Mouse (Mus musculus): ENCODE data around the gene Ehmt2. TPM values are rescaled to one million over a fixed set of nuclear protein-coding genes. Genes with fewer than 3 reads are reported as not detected.
A peak's percentile ranks its signal among the peaks of the same experiment; 100 is the strongest.

Gene Ehmt2
- polyA plus RNA-seq, 1 experiment from 2014 or later: 92.8 TPM

GRCm38 (mm10) chr17:34890074-34890743 is 8.1 kb upstream of the Ehmt2 start:
- 80% methylated on average over 12 of the region's 12 CpGs for WGBS

DNA sequence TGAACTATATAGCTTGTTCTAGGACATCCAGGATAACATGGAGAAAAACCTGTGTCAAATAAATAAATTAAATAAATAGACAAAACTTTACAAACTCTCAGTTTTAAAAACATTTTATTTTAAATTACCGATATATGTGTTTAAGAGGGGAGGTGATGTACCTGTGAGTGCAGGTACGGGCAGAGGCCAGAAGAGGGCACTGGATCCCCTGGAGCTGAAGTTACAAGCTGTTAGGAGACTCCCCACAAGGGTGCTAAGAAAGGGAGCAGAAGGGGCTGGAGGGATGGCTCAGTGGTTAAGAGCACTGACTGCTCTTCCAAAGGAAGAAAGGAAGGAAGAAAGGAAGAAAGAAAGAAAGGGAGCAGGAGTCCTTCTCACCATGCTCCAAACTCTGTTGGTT is 6.9 kb upstream of the Ehmt2 start:
- no peak overlapping the region for H3K9ac ChIP-seq (replicated peaks; ENCODE audit: low read length)
- H3K27ac ChIP-seq (ENCODE audit: low read length): no peak overlapping the region
- peaks cover 19% of the 10 kb centered on the region for H3K4me1 ChIP-seq (ENCODE audit: insufficient read depth, low read length)
- no peak overlapping the region for H3K4me2 ChIP-seq (replicated peaks; ENCODE audit: low read depth, low read length)
- no peak overlapping the region for H3K4me3 ChIP-seq (ENCODE audit: low read length)
- no peaks in the 10 kb centered on the region for H3K9me3 ChIP-seq (ENCODE audit: low read length)
- no peak for ATAC-seq (ENCODE audit: low FRiP score, low TSS enrichment)
- H3K27me3 ChIP-seq (ENCODE audit: insufficient read depth, low read length): no peaks in the 10 kb centered on the region
- H3K36me3 ChIP-seq (ENCODE audit: insufficient read depth, low read length): peaks cover 6% of the 10 kb centered on the region
- WGBS: 94% methylated on average over 2 of the region's 2 CpGs

More at GRCm38 (mm10) chr17:34890074-34890743, 8.1 kb upstream of the Ehmt2 start:
- Histone ChIP-seq H3K27ac (ENCODE audit: low read length) (no peak overlapping the region), H3K9me3 (ENCODE audit: low read length) (no peaks in the 10 kb centered on the region), H3K27me3 (ENCODE audit: insufficient read depth, low read length) (no peaks in the 10 kb centered on the region), H3K4me2 (replicated peaks; ENCODE audit: low read depth, low read length) (no peak overlapping the region), H3K4me3 (ENCODE audit: low read length) (no peak overlapping the region), H3K4me1 (ENCODE audit: insufficient read depth, low read length) (peaks cover 7% of the 10 kb centered on the region), H3K36me3 (ENCODE audit: insufficient read depth, low read length) (no peaks in the 10 kb centered on the region), H3K9ac (replicated peaks; ENCODE audit: low read length) (no peak overlapping the region)
- no peak for ATAC-seq (ENCODE audit: low FRiP score, low TSS enrichment)

DNA sequence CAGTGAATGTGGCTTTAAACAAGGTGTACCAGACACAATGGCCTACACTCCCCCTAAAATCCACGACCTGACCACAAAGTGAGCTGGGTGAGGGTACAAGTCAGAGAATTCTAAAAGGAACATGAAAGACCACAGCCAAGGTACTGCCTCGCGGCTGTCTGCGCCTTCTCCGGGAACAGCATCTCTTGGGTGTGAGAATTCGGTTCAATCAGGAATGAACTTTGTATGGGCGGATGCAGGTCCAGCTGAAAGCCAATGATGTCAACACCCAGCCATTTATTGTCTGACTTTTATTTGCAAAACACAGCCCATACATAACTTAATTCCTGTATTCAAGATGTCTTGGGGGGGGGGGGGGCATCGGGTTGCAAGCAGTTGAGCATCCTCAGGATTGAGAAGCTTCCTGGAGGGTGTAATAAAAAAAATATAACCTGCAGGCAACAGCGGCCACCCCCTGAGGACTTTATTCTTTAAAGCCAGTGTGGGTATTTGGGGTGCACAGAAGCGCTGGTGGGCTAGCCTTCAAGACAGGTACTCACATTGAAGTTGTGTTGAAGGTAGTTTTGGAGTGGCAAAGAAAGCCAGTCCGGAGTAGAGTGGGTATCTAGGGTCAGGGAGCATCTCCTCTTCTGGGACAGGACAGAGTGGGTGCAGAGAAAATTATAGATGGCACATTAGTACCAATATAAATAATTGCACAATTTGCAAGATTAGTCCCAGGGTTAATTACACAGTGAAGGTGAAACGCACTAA is 5.0 kb upstream of the Ehmt2 start:
- 77% methylated on average over 12 of the region's 12 CpGs for WGBS
- Histone ChIP-seq H3K36me3 (ENCODE audit: insufficient read depth, low read length) (peaks cover 9% of the 10 kb centered on the region), H3K27me3 (ENCODE audit: insufficient read depth, low read length) (no peaks in the 10 kb centered on the region), H3K9ac (replicated peaks; ENCODE audit: low read length) (peak overlapping the region; percentile 66; the same call in 1 of the 2 replicates), H3K4me1 (ENCODE audit: insufficient read depth, low read length) (peaks cover 33% of the 10 kb centered on the region), H3K27ac (ENCODE audit: low read length) (peak overlapping the region; percentile 86), H3K9me3 (ENCODE audit: low read length) (no peaks in the 10 kb centered on the region), H3K4me3 (ENCODE audit: low read length) (no peak overlapping the region), H3K4me2 (replicated peaks; ENCODE audit: low read depth, low read length) (peak overlapping the region; percentile 92)
- no peak for ATAC-seq (ENCODE audit: low FRiP score, low TSS enrichment)

GRCm38 (mm10) chr17:34894074-34894597 is 4.1 kb upstream of the Ehmt2 start:
- Histone ChIP-seq H3K4me2 (replicated peaks; ENCODE audit: low read depth, low read length) (peak overlapping the region; percentile 92), H3K36me3 (ENCODE audit: insufficient read depth, low read length) (peaks cover 9% of the 10 kb centered on the region), H3K4me3 (ENCODE audit: low read length) (peak overlapping the region; percentile 72), H3K27ac (ENCODE audit: low read length) (peak overlapping the region; percentile 92), H3K9ac (replicated peaks; ENCODE audit: low read length) (peak overlapping the region; percentile 86), H3K9me3 (ENCODE audit: low read length) (no peaks in the 10 kb centered on the region), H3K27me3 (ENCODE audit: insufficient read depth, low read length) (no peaks in the 10 kb centered on the region), H3K4me1 (ENCODE audit: insufficient read depth, low read length) (peaks cover 33% of the 10 kb centered on the region)
- under 1% methylated on average over 38 of the region's 51 CpGs for WGBS
- ATAC-seq (ENCODE audit: low FRiP score, low TSS enrichment): peak; percentile 92

- Histone ChIP-seq H3K27ac (ENCODE audit: low read length) (peak overlapping the region; percentile 92), H3K4me1 (ENCODE audit: insufficient read depth, low read length) (peaks cover 35% of the 10 kb centered on the region), H3K9me3 (ENCODE audit: low read length) (no peaks in the 10 kb centered on the region), H3K9ac (replicated peaks; ENCODE audit: low read length) (peak overlapping the region; percentile 86), H3K27me3 (ENCODE audit: insufficient read depth, low read length) (no peaks in the 10 kb centered on the region), H3K4me2 (replicated peaks; ENCODE audit: low read depth, low read length) (peak overlapping the region; percentile 92), H3K4me3 (ENCODE audit: low read length) (peak overlapping the region; percentile 72), H3K36me3 (ENCODE audit: insufficient read depth, low read length) (peaks cover 9% of the 10 kb centered on the region)
- ATAC-seq (ENCODE audit: low FRiP score, low TSS enrichment): peak; percentile 20; the same call in 1 of the 2 replicates
- 7% methylated on average over 50 of the region's 51 CpGs for WGBS
Measured at GRCm38 (mm10) chr17:34894801-34895530, 3.3 kb upstream of the Ehmt2 start.

- H3K4me3 ChIP-seq (ENCODE audit: low read length): peak overlapping the region; percentile 72
- H3K9me3 ChIP-seq (ENCODE audit: low read length): no peaks in the 10 kb centered on the region
- H3K27ac ChIP-seq (ENCODE audit: low read length): peak overlapping the region; percentile 92; the same call in 1 of the 2 replicates
- H3K4me2 ChIP-seq (replicated peaks; ENCODE audit: low read depth, low read length): peak overlapping the region; percentile 92
- ATAC-seq (ENCODE audit: low FRiP score, low TSS enrichment): no peak
- WGBS: 88% methylated on average over 15 of the region's 15 CpGs
- peak overlapping the region; percentile 86 for H3K9ac ChIP-seq (replicated peaks; ENCODE audit: low read length)
- no peaks in the 10 kb centered on the region for H3K27me3 ChIP-seq (ENCODE audit: insufficient read depth, low read length)
- peaks cover 9% of the 10 kb centered on the region for H3K36me3 ChIP-seq (ENCODE audit: insufficient read depth, low read length)
- H3K4me1 ChIP-seq (ENCODE audit: insufficient read depth, low read length): peaks cover 41% of the 10 kb centered on the region
Measured at GRCm38 (mm10) chr17:34895724-34896123, 2.5 kb upstream of the Ehmt2 start.

DNA sequence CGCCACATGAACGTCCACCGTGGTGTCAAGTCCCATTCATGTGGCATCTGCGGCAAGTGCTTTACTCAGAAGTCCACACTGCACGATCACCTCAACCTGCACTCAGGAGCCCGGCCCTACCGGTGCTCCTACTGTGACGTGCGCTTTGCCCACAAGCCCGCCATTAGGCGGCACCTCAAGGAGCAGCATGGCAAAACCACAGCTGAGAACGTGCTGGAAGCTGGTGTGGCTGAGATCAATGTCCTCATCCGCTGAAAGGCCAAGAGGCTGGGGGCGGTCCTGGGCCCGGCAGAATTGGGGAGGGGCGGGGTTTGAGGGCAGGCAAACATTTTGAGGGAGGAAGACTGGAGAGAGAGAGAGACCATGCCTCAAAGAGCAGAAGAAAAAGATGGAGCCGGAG is 1.9 kb upstream of the Ehmt2 start:
- WGBS: 86% methylated on average over 17 of the region's 17 CpGs
- Histone ChIP-seq H3K9ac (replicated peaks; ENCODE audit: low read length) (no peak overlapping the region), H3K4me2 (replicated peaks; ENCODE audit: low read depth, low read length) (no peak overlapping the region), H3K4me1 (ENCODE audit: insufficient read depth, low read length) (peaks cover 41% of the 10 kb centered on the region), H3K4me3 (ENCODE audit: low read length) (no peak overlapping the region), H3K27ac (ENCODE audit: low read length) (no peak overlapping the region), H3K9me3 (ENCODE audit: low read length) (no peaks in the 10 kb centered on the region), H3K36me3 (ENCODE audit: insufficient read depth, low read length) (peaks cover 13% of the 10 kb centered on the region), H3K27me3 (ENCODE audit: insufficient read depth, low read length) (no peaks in the 10 kb centered on the region)
- ATAC-seq (ENCODE audit: low FRiP score, low TSS enrichment): no peak

DNA sequence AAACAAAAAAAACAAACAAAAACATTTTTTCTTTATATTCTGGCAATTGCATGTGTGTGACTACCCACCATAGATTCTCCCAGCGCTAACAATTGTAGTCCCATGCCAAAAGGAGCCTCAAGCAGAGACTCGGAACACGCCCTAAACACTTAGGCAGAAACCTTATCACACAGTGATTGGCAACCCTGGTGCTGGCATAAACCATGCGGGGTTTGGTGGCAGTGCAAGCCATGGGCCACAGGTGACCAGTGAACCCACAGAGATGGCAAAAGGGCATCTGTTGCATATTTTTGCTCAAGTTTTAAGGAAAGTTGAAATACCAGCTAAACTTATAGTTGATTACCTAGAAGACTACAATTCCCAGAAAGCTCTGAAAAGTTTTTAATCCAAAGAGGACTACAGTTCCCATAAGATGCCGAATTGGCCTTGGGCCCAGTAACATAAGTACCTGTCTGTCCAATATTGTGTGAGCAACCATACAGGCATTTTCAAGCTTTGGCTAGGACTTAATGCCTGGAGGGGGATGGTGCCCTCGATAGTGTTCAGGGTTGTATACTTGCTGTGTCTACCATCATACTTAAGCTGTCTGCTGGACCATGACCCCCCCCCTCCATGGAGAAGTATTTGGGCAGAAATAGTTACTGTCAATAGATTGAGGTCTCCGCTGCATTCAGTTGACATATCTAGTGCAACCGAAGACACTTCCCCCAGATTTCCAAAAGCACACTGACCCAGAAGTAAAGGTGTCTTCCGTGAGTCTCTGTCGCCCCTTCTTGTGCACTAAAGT is 703 bp upstream of the Ehmt2 start:
- Histone ChIP-seq H3K9me3 (ENCODE audit: low read length) (no peaks in the 10 kb centered on the region), H3K4me3 (ENCODE audit: low read length) (peak overlapping the region; percentile 94), H3K27ac (ENCODE audit: low read length) (peak overlapping the region; percentile 98), H3K27me3 (ENCODE audit: insufficient read depth, low read length) (no peaks in the 10 kb centered on the region), H3K4me1 (ENCODE audit: insufficient read depth, low read length) (peaks cover 41% of the 10 kb centered on the region), H3K36me3 (ENCODE audit: insufficient read depth, low read length) (peaks cover 19% of the 10 kb centered on the region), H3K9ac (replicated peaks; ENCODE audit: low read length) (peak overlapping the region; percentile 99), H3K4me2 (replicated peaks; ENCODE audit: low read depth, low read length) (peak overlapping the region; percentile 87)
- 0 out of 2 replicates have a peak, but pooled peaks have one; percentile 4 for ATAC-seq (ENCODE audit: low FRiP score, low TSS enrichment)
- 14% methylated on average over 10 of the region's 10 CpGs for WGBS

GRCm38 (mm10) chr17:34898706-34899052 is 410 bp downstream of the Ehmt2 start:
- H3K4me1 ChIP-seq (ENCODE audit: insufficient read depth, low read length): peaks cover 38% of the 10 kb centered on the region
- H3K9ac ChIP-seq (replicated peaks; ENCODE audit: low read length): peak overlapping the region; percentile 99
- WGBS: 0% methylated on average over 3 of the region's 47 CpGs
- H3K9me3 ChIP-seq (ENCODE audit: low read length): no peaks in the 10 kb centered on the region
- ATAC-seq (ENCODE audit: low FRiP score, low TSS enrichment): no peak
- peak overlapping the region; percentile 94 for H3K4me3 ChIP-seq (ENCODE audit: low read length)
- H3K27me3 ChIP-seq (ENCODE audit: insufficient read depth, low read length): no peaks in the 10 kb centered on the region
- H3K27ac ChIP-seq (ENCODE audit: low read length): peak overlapping the region; percentile 98
- peak overlapping the region; percentile 87 for H3K4me2 ChIP-seq (replicated peaks; ENCODE audit: low read depth, low read length)
- H3K36me3 ChIP-seq (ENCODE audit: insufficient read depth, low read length): peaks cover 29% of the 10 kb centered on the region

Data from kidney, embryonic 16.5 days (tissue).